Mouse (Mus musculus): ENCODE measurements at regions not wholly inside any gene's neighbourhood (a gene's known extent, or its start where the extent isn't known, plus 50 kb on each side); places are given as distances from the start of the nearest gene placed in this dataset.

DNA sequence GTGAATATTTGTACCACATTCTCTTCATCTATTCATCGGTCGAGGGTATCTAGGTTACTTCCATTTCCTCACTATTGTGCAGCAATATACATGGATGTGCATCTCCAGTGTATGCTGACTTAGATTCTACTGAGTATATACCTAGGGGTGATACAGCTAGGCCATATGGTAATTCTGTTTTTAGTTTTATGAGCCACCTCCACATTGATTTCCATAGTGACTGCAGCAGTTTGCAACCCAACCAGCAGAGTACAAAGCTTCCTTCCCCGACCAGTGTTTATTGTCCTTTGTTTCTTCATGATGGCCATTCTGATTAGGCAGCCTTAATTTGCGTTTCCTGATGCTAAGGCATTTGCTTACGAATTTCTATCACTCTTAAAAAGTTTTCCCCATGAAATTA lies 111.1 kb upstream of the Slc39a10 start:
- TF ChIP-seq EP300 (optimal IDR thresholded peaks at IDR 0.05): no peak
- no peak for TF ChIP-seq CTCF (IDR thresholded peaks at IDR 0.05; ENCODE audit: low read depth)
